In the genomic region with DNA sequence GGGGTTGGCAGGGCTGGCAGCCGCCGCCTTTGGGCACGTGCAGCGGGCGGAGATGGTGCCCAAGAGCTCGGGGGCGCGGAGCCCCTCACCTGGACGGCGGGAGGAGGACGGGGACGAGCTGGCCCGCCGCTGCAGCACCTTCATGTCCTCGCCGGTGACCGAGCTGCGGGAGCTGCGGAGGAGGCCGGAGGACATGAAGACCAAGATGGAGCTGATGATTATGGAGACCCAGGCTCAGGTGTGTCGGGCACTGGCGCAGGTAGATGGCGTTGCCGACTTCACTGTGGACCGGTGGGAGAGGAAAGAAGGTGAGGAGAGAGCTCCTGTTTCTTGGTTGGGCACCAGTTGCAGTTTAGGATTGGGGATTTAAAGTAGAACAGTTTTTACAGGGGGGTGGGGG, we compare ENCODE assay signal across 7 mouse cellular contexts. TPM values are rescaled to one million over a fixed set of nuclear protein-coding genes. Genes with fewer than 3 reads are reported as not detected.
A peak's percentile ranks its signal among the peaks of the same experiment; 100 is the strongest.
DNase-seq lines count a peak whose midpoint lies in the region; ATAC-seq and TF ChIP-seq lines count a peak whose summit lies in the region.

No protein-coding gene starts in this region.

- H3K9me3 ChIP-seq in limb, embryonic 10.5 days (replicated peaks): no peaks in the 10 kb centered on the region
- H3K9me3 ChIP-seq in neural tube, embryonic 14.5 days (ENCODE audit: control insufficient read depth, low read length): no peaks in the 10 kb centered on the region

- H3K27me3 ChIP-seq in testis, adult 2 months (ENCODE audit: control insufficient read depth, insufficient read depth, low read length): no peaks in the 10 kb centered on the region
- no peaks in the 10 kb centered on the region for H3K27me3 ChIP-seq in limb, embryonic 10.5 days (ENCODE audit: low read depth, poor library complexity, severe bottlenecking)
- no peaks in the 10 kb centered on the region for H3K27me3 ChIP-seq in neural tube, embryonic 14.5 days (ENCODE audit: control insufficient read depth, insufficient read depth, low read length)

- peak overlapping the region; percentile 80 for H3K4me2 ChIP-seq in neural tube, embryonic 14.5 days (ENCODE audit: low read depth, low read length)

- DNase-seq in testis, postnatal 10 days (ENCODE audit: low spot score): no peak
- no peak for DNase-seq in limb, embryonic 10.5 days (ENCODE audit: low spot score)
- no peak for DNase-seq in urinary bladder, postnatal 4 days (ENCODE audit: low spot score in 2 of 2)
- no peak for DNase-seq in adrenal gland, postnatal 10 days

- H3K9ac ChIP-seq in neural tube, embryonic 14.5 days (replicated peaks; ENCODE audit: low read depth, low read length): peak overlapping the region; percentile 76

- no peak for TF ChIP-seq CTCF in testis, adult 2 months (IDR thresholded peaks at IDR 0.05; ENCODE audit: control insufficient read depth, insufficient read depth, insufficient replicate concordance, low read depth, low read length)
- TF ChIP-seq CTCF in embryonic fibroblast, embryonic 13.5 days (IDR thresholded peaks at IDR 0.05; ENCODE audit: borderline replicate concordance, insufficient read depth, low read length): no peak

- no peak for TF ChIP-seq POLR2A in testis, adult 2 months (IDR thresholded peaks at IDR 0.05; ENCODE audit: control insufficient read depth, low read depth, low read length)
- TF ChIP-seq POLR2A in embryonic fibroblast, embryonic 13.5 days (IDR thresholded peaks at IDR 0.05; ENCODE audit: low read depth, low read length): no peak

- peaks cover 6% of the 10 kb centered on the region for H3K4me1 ChIP-seq in testis, adult 2 months (ENCODE audit: control insufficient read depth, insufficient read depth, low read length)
- no peaks in the 10 kb centered on the region for H3K4me1 ChIP-seq in embryonic fibroblast, embryonic 13.5 days (ENCODE audit: control insufficient read depth, insufficient read depth, low read length)
- peaks cover 9% of the 10 kb centered on the region for H3K4me1 ChIP-seq in limb, embryonic 10.5 days
- H3K4me1 ChIP-seq in neural tube, embryonic 14.5 days (ENCODE audit: control insufficient read depth, insufficient read depth, low read length): peaks cover 5% of the 10 kb centered on the region; the same call in 1 of the 2 replicates

- no peak overlapping the region for H3K27ac ChIP-seq in testis, adult 2 months (ENCODE audit: control insufficient read depth, insufficient read depth, low read depth, low read length)
- no peak overlapping the region for H3K27ac ChIP-seq in embryonic fibroblast, embryonic 13.5 days (ENCODE audit: insufficient read depth, low read length)
- peak overlapping the region; percentile 93 for H3K27ac ChIP-seq in limb, embryonic 10.5 days
- H3K27ac ChIP-seq in neural tube, embryonic 14.5 days (ENCODE audit: low read depth, low read length): peak overlapping the region; percentile 76

- under 1% methylated on average over 25 of the region's 25 CpGs for WGBS in limb, embryonic 10.5 days
- under 1% methylated on average over 25 of the region's 25 CpGs for WGBS in neural tube, embryonic 14.5 days

- ATAC-seq in neural tube, embryonic 14.5 days (ENCODE audit: low read depth): peak; percentile 56

- H3K4me3 ChIP-seq in testis, adult 2 months (ENCODE audit: control insufficient read depth, low read depth, low read length): peak overlapping the region; percentile 93
- H3K4me3 ChIP-seq in embryonic fibroblast, embryonic 13.5 days (ENCODE audit: insufficient read depth, low read length): peak overlapping the region; percentile 62
- peak overlapping the region; percentile 85 for H3K4me3 ChIP-seq in limb, embryonic 10.5 days
- peak overlapping the region; percentile 93 for H3K4me3 ChIP-seq in neural tube, embryonic 14.5 days (ENCODE audit: low read depth, low read length)

- no peaks in the 10 kb centered on the region for H3K36me3 ChIP-seq in testis, adult 2 months (ENCODE audit: control insufficient read depth, insufficient read depth, low read length)
- H3K36me3 ChIP-seq in limb, embryonic 10.5 days: peaks cover 26% of the 10 kb centered on the region
- H3K36me3 ChIP-seq in neural tube, embryonic 14.5 days (ENCODE audit: control insufficient read depth, insufficient read depth, low read length): peaks cover 14% of the 10 kb centered on the region; the same call in 1 of the 2 replicates

RNA-seq across cellular contexts. Expression of a gene that starts 0.6 kb away (rescaled TPM):
- 2.1 and 2.2 TPM in 2 replicates for polyA plus RNA-seq in testis, adult 2 months (2012; rRNA removed)
- polyA plus RNA-seq in embryonic fibroblast, embryonic 13.5 days (2011; ENCODE audit: insufficient read length, low read depth, missing spikeins): 30.4 and 33.2 TPM in 2 replicates
- 26.6 and 29.7 TPM in 2 replicates for polyA plus RNA-seq in limb, embryonic 10.5 days (2016; fragmentation: Nextera tagmentation; extraction: Ambion mirVana)
- 16.5 and 17.0 TPM in 2 replicates for polyA plus RNA-seq in neural tube, embryonic 14.5 days (2014; fragmentation: Nextera tagmentation; extraction: Ambion mirVana)
- 10 to 100 TPM; 33.6 to 36.4 TPM for total RNA-seq in adrenal gland, postnatal 10 days (2021)

RNA-seq across cellular contexts. Expression of a gene that starts 32.1 kb away (rescaled TPM):
- polyA plus RNA-seq in testis, adult 2 months (2012; rRNA removed): 0.09 and 0.16 TPM in 2 replicates
- polyA plus RNA-seq in embryonic fibroblast, embryonic 13.5 days (2011; ENCODE audit: insufficient read length, low read depth, missing spikeins): not detected in 2 replicates
- polyA plus RNA-seq in limb, embryonic 10.5 days (2016; fragmentation: Nextera tagmentation; extraction: Ambion mirVana): not detected in 2 replicates
- polyA plus RNA-seq in neural tube, embryonic 14.5 days (2014; fragmentation: Nextera tagmentation; extraction: Ambion mirVana): not detected in 2 replicates
- not detected for total RNA-seq in adrenal gland, postnatal 10 days (2021)

RNA-seq across cellular contexts. Expression of a gene that starts 48.2 kb away (rescaled TPM):
- 3.8 and 4.2 TPM in 2 replicates for polyA plus RNA-seq in testis, adult 2 months (2012; rRNA removed)
- polyA plus RNA-seq in embryonic fibroblast, embryonic 13.5 days (2011; ENCODE audit: insufficient read length, low read depth, missing spikeins): not detected in 2 replicates
- 0.11 TPM in 1 of 2 replicates, not detected in the other for polyA plus RNA-seq in limb, embryonic 10.5 days (2016; fragmentation: Nextera tagmentation; extraction: Ambion mirVana)
- polyA plus RNA-seq in neural tube, embryonic 14.5 days (2014; fragmentation: Nextera tagmentation; extraction: Ambion mirVana): 0.21 TPM in 1 of 2 replicates, not detected in the other
- total RNA-seq in adrenal gland, postnatal 10 days (2021): not detected

RNA-seq across cellular contexts. Expression of a gene that starts 53.9 kb away (rescaled TPM):
- not detected in 2 replicates for polyA plus RNA-seq in testis, adult 2 months (2012; rRNA removed)
- polyA plus RNA-seq in embryonic fibroblast, embryonic 13.5 days (2011; ENCODE audit: insufficient read length, low read depth, missing spikeins): not detected in 2 replicates
- not detected in 2 replicates for polyA plus RNA-seq in limb, embryonic 10.5 days (2016; fragmentation: Nextera tagmentation; extraction: Ambion mirVana)
- not detected in 2 replicates for polyA plus RNA-seq in neural tube, embryonic 14.5 days (2014; fragmentation: Nextera tagmentation; extraction: Ambion mirVana)
- total RNA-seq in adrenal gland, postnatal 10 days (2021): not detected

RNA-seq across cellular contexts. Expression of a gene that starts 57.1 kb away (rescaled TPM):
- 50.2 and 50.5 TPM in 2 replicates for polyA plus RNA-seq in testis, adult 2 months (2012; rRNA removed)
- 98.1 and 112 TPM in 2 replicates for polyA plus RNA-seq in embryonic fibroblast, embryonic 13.5 days (2011; ENCODE audit: insufficient read length, low read depth, missing spikeins)
- polyA plus RNA-seq in limb, embryonic 10.5 days (2016; fragmentation: Nextera tagmentation; extraction: Ambion mirVana): 92.9 and 108 TPM in 2 replicates
- 146 and 147 TPM in 2 replicates for polyA plus RNA-seq in neural tube, embryonic 14.5 days (2014; fragmentation: Nextera tagmentation; extraction: Ambion mirVana)
- 10 to 100 TPM; 65.5 to 80.0 TPM for total RNA-seq in adrenal gland, postnatal 10 days (2021)

Comparison
In these comparisons a context has a peak if more than half of its experiments do, and no peak if none do; other contexts are left out.
1. H3K27ac ChIP-seq: peak in limb, embryonic 10.5 days (single experiment) and neural tube, embryonic 14.5 days (single experiment); none in testis, adult 2 months (single experiment) and embryonic fibroblast, embryonic 13.5 days (single experiment).
2. Peak in every context shown above with its lines, with median percentiles within 50 percentile points of each other: H3K4me3 ChIP-seq.